Comparison of ENCODE assay signal across 8 mouse cellular contexts in the genomic region with DNA sequence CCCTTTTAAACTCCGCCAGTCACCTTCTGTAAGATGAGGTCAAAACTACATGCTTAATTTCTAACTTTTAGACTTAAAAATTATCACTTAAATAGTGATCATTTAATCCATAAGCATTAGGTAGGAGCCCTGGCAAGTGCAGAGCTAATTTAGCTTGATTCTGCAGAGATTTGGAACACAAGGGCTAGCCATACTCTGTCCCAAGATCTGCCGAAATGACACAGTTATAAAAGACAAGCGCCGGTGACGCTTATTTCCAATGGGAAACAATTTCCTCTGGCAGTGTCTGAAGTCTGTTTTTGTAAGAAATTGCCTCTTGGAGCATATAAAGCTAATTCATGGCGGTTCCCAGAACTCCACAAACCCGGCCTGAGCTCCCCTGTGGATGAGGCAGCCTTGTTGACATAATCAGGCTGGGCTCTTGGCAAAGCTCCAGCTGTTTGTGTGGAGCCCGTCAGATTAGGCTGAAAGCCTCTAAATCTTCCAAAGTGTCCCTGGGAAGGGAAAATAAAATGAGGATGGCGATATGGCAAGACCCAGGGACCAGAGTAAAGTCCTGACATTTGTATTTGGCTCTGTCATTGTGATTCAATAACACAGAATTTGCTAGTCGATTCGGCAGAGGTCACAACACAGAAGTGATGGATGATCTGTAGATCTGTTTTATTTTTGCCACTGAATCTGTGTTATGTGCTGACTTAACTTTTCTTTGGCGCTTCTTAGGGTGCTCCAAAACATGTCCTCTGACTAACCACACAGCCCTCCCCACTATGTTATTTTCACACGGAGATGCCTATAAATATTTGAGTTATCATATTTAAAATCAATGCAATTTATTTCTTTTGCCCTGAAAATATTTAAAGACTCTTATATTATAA.
DNase-seq lines count a peak whose midpoint lies in the region; ATAC-seq lines count a peak whose summit lies in the region.

No protein-coding gene starts in this region.

- 26% methylated on average over 13 of the region's 13 CpGs for WGBS in midbrain, embryonic 13.5 days
- WGBS in stomach, embryonic 15.5 days, result 26% methylated on average over 13 of the region's 13 CpGs

- no peaks in the 10 kb centered on the region for H3K36me3 ChIP-seq in midbrain, embryonic 13.5 days
- no peaks in the 10 kb centered on the region for H3K36me3 ChIP-seq in stomach, embryonic 15.5 days

- no peak overlapping the region for H3K9ac ChIP-seq in midbrain, embryonic 13.5 days (replicated peaks)
- H3K9ac ChIP-seq in stomach, embryonic 15.5 days, result no peak overlapping the region

- peak; percentile 92 for ATAC-seq in midbrain, embryonic 13.5 days
- peak; percentile 47; the same call in 1 of the 2 replicates for ATAC-seq in stomach, embryonic 15.5 days (ENCODE audit: insufficient read depth, low FRiP score, low read depth)

- H3K27ac ChIP-seq in midbrain, embryonic 13.5 days, result peak overlapping the region; percentile 44; the same call in 1 of the 2 replicates
- no peak overlapping the region for H3K27ac ChIP-seq in stomach, embryonic 15.5 days

- peak overlapping the region; percentile 30 for H3K4me2 ChIP-seq in midbrain, embryonic 13.5 days (replicated peaks)
- H3K4me2 ChIP-seq in stomach, embryonic 15.5 days, result no peak overlapping the region

- no peaks in the 10 kb centered on the region for H3K9me3 ChIP-seq in midbrain, embryonic 13.5 days
- H3K9me3 ChIP-seq in stomach, embryonic 15.5 days, result no peaks in the 10 kb centered on the region

- no peak overlapping the region for H3K4me3 ChIP-seq in midbrain, embryonic 13.5 days (replicated peaks)
- no peak overlapping the region for H3K4me3 ChIP-seq in stomach, embryonic 15.5 days (replicated peaks)

- peaks cover 11% of the 10 kb centered on the region for H3K4me1 ChIP-seq in midbrain, embryonic 13.5 days (replicated peaks)
- H3K4me1 ChIP-seq in stomach, embryonic 15.5 days, result no peaks in the 10 kb centered on the region

- H3K27me3 ChIP-seq in midbrain, embryonic 13.5 days, result no peaks in the 10 kb centered on the region
- H3K27me3 ChIP-seq in stomach, embryonic 15.5 days (replicated peaks), result no peaks in the 10 kb centered on the region

- DNase-seq in adrenal gland, adult 2 months, result peak; percentile 50
- peak; percentile 88 to 92 for DNase-seq in cerebellum, postnatal 36 days
- peak; percentile 69 for DNase-seq in gastrocnemius, postnatal 10 days
- DNase-seq in hindlimb bud, embryonic 11.5 days (ENCODE audit: extremely low spot score, low read depth, low spot score), result peak; percentile 20
- peak; percentile 33 to 50 for DNase-seq in left cerebral cortex, adult 18-20 months (ENCODE audit: low spot score in 2 of 2)
- DNase-seq in natural killer cell, adult 2 months (ENCODE audit: low spot score in 2 of 2), result no peak

Comparison
In these comparisons a context has a peak if more than half of its experiments do, and no peak if none do; other contexts are left out.
1. DNase-seq: peak in adrenal gland, adult 2 months (single experiment), cerebellum, postnatal 36 days (2 of 2), gastrocnemius, postnatal 10 days (single experiment), hindlimb bud, embryonic 11.5 days (single experiment) and left cerebral cortex, adult 18-20 months (2 of 2); none in natural killer cell, adult 2 months (0 of 2).